Mouse (Mus musculus) cerebellum, postnatal 36 days (tissue): ENCODE results near the gene Traf1.

Experiments used
- DNase-seq, 2 experiments: peaks; one replicate each; pipeline ENCODE4 v3.0.0; 2021 to 2022; ENCODE audit warnings: mixed read lengths in 2 of 2

The Traf1 gene

DNA sequence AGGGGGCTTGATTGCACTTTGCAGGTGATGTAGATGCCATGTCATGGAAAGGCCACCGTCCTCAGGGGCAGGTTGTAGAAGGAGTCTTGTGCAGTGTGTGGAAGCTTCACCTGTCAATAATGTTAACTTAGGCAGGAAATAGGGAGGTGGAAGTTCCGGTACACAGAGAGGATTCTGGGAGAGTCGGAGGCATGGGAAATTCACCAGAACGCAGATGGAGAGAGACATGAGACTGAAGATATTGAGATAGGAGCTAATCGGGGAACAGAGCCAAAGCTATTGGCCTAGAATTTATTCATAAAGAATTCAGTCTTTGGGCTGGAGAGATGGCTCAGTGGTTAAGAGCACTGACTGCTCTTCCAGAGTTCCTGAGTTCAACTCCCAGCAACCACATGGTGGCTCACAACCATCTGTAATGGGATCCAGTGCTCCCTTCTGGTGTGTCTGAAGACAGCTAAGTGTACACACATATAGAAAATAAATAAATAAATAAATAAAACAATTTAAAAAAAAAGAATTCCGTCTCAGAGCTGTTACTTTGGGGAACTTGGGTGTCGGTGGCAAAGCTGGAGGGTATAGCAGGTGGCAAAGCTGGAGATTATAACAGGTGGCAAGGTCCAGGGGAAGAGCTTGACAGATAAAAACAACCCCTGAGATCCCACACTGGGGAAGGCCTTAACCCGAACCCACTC is 4.8 kb upstream of the Traf1 start:
- no peak for DNase-seq

- DNase-seq: no peak
Observed at GRCm38 (mm10) chr2:34965806-34966205, 4.2 kb upstream of the Traf1 start.

GRCm38 (mm10) chr2:34965293-34965692 is 3.7 kb upstream of the Traf1 start:
- no peak for DNase-seq

DNA sequence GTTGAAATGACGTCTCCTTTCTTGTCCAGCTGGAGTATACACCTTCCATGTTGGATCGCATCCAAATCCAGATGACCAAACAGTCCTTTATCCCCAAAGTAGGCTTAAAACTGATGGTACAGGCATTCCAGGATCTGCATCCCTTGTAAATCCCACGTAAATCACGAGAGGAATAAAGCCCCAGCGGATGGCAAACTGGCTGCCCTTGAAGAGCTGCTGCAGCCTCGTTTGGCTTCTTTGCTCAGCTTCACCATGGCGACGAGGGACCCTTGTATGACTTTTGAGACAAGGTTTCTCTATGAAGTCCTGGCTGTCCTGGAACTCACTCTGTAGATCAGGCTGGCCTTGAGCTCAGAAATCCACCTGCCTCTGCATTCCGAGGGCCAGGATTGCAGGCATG is 3.1 kb upstream of the Traf1 start:
- no peak for DNase-seq

GRCm38 (mm10) chr2:34964230-34964629 is 2.7 kb upstream of the Traf1 start:
- DNase-seq: no peak

- no peak for DNase-seq
Observed at GRCm38 (mm10) chr2:34963371-34963956, 1.9 kb upstream of the Traf1 start.

DNA sequence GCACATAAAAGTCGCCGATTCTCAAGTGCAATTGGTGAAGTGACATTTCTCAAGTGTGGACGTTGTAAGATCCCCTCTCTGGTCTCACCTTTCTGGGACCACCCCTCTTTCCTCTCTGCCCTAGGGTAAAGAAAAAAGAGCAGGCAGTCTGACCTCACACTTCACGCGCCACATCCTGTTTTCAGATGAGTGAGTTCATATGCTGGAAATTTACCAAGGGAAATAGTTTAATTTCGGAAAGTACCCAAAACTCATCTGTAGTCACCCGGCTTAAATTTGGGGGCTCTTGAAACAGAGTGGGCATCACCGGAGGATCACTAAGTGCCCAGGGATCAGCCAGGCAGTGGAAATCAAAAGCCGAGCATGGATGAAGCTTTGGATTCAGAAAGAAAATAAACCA is 1.3 kb upstream of the Traf1 start:
- DNase-seq: no peak

GRCm38 (mm10) chr2:34962211-34962610 is 639 bp upstream of the Traf1 start:
- DNase-seq: no peak

GRCm38 (mm10) chr2:34960966-34961365 is 606 bp downstream of the Traf1 start:
- no peak for DNase-seq

- no peak for DNase-seq
Observed at GRCm38 (mm10) chr2:34960466-34960865, 1.1 kb downstream of the Traf1 start.

DNA sequence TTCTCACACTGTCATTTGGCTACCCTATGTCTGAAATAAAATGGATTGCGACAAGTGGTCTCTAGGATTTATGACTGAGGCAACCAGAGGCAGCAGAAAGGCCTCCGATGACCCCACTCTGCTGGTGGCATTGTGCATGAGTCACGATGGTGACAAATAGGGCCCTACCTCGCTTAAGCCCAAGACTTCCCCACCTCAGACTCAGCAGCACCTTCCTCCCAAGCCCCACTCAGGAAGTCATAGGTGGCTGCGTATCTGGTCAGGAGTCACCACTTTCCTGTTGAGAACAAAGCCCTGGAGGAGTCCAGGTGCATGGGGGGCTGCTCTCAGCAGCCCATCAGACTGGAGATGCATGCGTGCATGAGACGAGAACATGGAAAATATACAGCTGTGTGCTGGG is 3.0 kb downstream of the Traf1 start:
- DNase-seq: no peak

DNA sequence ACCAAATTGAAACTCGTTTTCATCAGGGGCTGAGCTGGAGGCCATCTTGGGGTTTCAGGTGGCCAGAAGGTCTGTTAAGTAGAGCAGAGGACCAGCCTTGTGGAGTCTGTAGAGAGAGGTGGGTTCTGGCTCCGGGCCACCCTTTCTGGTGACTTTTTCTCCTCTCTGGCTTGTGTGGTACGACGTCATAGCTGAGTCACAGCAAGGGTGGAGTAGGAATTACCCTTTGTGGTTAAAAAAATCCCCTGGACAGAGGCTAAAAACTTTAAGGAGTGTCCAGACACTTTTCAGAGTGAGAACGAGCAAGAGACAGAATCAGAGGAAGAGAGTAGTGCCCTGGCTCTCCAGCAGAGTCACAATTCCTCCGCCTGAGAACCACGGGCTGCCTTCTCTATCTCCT is 3.5 kb downstream of the Traf1 start:
- DNase-seq: no peak

DNA sequence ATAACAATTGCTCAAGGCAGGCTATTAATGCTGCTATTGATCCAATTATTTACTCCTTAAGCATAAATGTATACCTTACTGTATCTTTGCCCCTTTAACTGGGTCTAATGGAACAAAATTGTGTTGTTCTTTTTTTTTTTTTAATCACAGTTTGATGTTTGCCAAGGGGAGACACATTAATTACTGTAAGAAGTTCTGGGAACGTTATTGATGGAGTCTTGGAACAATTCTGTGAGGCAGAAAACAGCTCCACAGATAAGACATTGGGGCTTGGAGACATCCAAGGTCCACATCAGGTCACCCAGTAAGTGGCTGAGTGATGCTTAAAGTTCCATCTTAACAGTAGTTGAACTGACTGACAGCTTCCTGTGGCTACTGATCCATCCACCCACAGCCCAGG is 4.2 kb downstream of the Traf1 start:
- DNase-seq: no peak

GRCm38 (mm10) chr2:34956941-34957340 is 4.6 kb downstream of the Traf1 start:
- DNase-seq: no peak

GRCm38 (mm10) chr2:34954344-34954743 is 7.2 kb downstream of the Traf1 start:
- no peak for DNase-seq

- DNase-seq: no peak
Observed at GRCm38 (mm10) chr2:34953547-34954116, 7.9 kb downstream of the Traf1 start.

DNA sequence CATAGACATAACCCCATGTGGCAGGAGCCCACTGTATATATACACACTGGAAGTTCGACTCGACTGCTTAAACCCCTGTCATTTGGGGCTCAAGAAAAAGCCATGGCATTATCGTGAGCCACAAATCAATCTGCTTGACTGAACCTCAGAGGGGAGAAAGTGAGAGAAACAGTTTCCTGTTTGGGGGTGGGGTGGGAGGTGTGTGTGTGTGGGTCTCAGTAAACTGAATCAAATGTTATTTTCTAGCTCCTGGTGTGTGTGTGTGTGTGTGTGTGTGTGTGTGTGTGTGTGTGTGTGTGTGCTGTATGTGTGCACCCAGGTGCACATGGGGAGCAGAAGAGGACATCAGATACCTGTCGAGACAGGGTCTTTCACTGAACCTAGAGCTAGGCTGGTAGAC is 8.6 kb downstream of the Traf1 start:
- no peak for DNase-seq

DNA sequence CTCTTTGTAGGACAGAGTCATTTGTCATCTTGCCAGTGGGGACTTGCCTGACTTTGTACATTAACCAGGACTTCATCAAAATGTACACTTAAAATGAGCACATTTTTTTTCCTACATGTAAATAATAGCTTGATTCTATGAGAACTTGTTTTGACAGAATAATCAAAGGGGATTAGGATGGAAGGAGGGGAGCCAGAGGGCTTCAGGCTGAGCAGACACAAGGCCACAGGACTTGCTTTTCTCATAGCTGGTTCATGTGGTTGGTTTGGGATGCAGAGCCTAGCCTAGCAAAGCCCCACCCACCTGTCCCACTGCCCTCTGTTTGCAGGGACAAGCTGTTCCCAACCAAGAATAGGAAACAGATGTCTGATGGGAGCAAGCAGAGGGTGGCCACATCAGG is 10.1 kb downstream of the Traf1 start:
- DNase-seq: no peak

- DNase-seq: no peak
Observed at GRCm38 (mm10) chr2:34948622-34949021, 12.9 kb downstream of the Traf1 start.

DNA sequence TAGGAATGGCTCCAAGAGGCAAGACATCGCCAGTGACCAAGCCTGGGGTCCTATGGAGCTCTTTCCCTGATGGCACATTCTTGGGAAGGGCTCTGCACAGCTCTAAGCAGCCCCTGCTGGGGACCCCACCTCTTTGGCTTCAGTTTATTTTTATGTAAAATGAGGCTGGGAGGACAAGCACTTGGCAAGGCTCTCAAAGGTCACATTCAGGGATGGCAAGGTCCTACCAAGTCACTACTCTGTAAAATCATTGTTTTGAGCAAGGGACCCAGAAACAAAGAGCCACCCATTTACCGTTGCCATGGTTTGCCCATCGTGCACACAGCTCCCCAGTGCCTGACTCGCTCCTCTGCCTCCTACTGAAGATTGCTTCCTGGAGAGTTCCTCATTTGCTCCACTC is 15.5 kb downstream of the Traf1 start:
- DNase-seq: no peak

GRCm38 (mm10) chr2:34945580-34945979 is 16.0 kb downstream of the Traf1 start:
- DNase-seq: no peak

DNA sequence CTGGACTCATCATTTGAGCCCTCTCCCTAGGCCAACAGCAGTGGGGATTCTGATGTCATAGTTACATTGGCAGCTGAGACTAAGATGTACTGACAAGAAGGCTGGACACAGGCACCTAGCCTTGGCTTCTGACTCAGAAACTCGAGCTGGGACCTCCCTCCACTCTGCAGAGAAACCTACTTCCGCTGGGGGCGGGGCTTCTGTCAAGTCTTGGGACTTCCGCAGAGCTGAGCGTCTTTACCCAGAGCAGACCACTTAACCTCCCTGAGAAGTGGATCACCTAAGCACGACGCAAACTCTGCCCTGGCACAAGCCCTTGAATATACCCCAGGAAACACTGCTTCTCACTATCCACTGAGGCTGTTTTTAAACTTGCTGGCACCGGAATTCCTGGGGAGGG is 16.8 kb downstream of the Traf1 start:
- DNase-seq: no peak

DNA sequence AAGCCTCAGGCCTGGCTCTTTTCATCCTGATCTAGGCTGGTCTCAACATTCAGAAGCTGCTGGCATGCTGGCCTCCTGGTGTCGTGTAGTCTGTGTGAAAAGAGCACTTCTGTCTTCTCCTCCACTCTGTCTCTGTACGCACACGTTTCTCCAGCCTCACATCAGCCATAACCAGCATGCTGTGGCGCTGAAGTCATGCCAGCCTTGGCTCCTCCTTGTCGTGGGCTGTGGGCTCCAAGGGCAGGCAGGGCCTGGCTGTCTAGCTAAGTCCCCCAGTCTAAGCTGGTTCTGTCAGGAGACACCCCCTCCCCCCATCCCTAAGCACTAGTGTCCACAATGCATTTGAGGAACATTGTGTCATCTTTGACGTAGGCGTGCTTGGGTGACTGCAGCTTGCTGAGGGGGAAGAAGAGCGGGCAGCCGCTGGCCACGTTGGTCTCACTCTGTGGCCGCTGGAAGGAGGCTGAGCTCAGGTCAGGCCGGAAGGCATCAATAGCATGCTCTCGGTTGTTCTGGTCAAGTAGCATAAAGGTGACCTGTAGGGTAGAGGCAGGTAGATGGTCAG is 17.9 kb downstream of the Traf1 start:
- no peak for DNase-seq

DNA sequence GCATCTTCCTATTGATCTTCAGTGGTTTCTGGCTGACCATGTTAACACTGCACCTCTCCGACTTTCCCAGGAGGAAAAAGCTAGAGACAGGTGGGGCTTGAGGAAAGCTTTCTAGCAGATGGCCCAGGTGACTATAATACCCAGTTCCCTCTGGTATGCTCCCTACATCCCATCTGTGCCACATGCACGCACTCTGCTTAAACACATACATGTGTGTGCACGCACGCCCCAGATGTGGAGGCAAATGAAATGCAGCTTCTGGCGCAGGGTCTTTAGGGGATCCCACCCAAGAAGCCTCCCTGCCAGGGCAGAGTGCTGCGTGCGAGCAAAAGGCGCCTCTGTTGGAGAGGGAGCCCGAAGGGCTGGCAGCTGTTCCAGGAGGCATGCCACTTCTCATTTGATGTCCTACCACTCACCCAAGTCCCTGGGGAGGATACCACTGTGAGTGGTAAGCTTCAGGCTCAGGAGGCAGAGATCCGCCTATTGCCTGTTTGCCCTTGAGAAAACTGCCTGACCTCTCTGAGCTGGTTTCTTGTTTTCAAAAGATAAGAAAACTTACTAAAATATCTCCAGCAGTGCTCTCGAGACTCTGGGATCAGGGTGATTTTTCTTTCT is 20.4 kb downstream of the Traf1 start:
- no peak for DNase-seq
